Mouse (Mus musculus): ENCODE measurements around the gene Kcnma1.

The Kcnma1 gene

DNA sequence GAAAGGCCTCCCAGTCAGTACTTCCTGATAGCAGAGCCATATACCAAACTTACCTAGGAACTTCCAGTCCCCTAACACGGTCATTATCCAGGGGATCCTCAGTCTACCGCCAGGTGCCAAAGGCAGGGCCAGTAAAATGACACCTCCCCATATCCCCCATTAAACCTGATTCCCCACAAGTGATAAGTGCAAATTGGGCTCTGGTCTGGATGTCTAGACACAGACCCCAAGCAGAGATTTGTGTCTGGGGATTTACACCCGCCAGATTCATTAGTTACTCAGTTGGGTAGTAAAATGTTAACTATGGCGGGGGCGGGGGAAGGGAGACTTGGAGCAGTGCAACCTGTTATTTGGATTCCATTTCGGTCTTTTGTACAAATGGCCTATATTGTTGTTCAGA lies 562.6 kb downstream of the Kcnma1 start:
- in situ Hi-C loops (cut with MboI, MseI), result no loop called here

DNA sequence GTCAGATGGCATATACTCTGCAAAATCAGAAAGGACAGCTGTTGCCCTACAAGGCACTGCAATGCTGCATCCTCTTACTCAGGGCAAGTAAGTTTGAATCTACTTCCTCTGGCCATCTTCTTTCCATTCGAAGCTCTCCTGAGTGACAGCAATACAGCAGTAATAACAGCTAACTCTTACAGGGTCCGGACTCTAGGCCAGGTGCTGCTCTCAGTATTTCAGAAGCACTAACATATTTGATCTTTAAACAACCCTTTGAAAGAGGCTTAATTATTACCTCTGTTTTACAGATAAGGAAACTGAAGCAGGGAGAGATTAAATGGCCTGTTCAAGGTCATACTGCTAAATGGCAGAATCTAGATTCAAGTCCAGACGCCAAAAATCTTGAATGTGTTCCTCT lies 576.8 kb downstream of the Kcnma1 start:
- in situ Hi-C loops (cut with MboI, MseI), result loop anchor here (5.0 kb wide), 1 partner anchor 50 kb away; no protein-coding TSS in a partner anchor

DNA sequence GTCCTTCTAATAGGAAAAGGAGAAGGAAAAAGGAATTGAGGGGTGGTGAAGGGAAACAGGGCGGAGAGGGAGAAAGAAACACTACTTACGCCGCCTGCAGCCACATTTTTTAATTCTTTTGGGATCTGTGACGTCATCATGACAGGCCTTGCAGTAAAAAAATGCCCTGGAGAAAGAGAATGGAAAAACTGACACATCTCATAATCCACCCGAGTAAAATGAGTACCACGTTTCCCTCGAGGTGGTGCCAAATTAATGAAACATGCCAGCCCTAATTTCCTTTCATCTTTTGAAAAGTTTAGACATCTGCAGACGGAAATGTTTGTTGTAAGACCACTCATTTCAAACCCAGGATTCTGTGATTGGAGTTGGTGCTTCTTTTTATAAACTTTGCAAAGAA lies 578.4 kb downstream of the Kcnma1 start:
- in situ Hi-C loops (cut with MboI, MseI), result loop anchor here (5.0 kb wide), 1 partner anchor 49 kb away; no protein-coding TSS in a partner anchor

DNA sequence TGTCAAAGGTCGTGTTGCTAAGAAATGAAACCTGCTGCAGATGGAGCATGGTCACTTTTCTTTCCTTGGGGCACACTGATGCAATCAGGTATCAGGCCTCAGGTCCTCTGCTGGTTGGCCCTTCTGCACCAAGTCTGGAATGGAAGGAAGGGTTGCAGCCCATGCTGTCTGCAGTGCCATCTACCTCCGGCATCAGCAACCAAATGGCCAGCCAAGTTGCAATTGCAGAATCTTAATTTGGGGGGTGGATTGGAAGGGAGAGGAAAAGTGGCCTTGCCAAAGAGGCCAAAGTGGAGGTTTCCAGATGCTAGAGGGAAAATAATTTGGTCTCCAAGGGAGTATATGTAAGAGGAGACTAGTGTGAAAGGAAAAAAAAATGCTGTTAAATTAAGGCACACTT lies 584.3 kb downstream of the Kcnma1 start:
- in situ Hi-C loops (cut with MboI, MseI), result no loop called here

DNA sequence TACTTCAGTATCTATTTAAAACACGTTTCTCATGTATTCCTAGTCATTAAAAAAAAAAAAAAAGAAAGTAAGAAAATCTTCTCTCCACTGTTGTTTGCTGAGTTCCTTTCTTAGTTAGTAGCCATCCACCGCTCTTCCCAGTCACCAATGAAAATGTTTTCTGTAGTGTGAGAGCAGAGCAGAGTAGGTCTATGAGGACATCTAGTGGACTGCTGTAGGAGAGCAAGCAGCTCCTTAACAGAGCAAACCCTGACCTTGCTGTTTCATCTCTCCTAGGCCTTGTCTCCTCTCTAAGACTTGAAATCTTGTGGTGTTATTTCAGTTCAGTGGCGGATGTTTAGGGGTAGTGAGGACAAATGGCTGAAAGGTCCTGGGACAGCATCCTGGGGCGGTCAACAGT lies 585.2 kb downstream of the Kcnma1 start:
- in situ Hi-C loops (cut with MboI, MseI), result no loop called here

DNA sequence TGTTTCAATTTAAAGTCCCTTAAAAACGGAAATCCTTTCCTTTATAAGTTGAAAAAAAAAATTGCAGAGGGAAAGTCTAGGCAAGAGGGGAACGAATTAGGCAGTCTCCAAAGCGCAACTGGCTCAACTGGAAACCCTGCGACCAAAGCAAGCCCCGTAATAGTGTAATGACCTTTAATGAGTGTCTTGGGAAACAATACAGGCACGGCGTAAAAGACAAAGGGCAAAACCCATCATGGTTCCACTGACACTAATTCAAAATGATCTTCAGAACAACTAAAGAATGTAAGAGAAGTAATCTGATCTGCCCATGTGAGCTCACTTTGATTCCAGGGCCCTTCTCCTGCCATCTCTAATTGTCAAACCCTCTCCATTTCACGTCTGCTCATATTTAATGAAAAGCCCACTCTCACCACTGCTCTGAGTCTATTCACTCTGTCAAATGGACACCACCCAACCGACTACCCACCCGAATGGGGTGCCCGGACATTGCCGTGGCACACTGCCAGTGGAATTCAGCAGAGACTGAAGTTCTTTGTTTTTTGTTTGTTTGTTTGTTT lies 591.7 kb downstream of the Kcnma1 start:
- in situ Hi-C loops (cut with MboI, MseI), result no loop called here

DNA sequence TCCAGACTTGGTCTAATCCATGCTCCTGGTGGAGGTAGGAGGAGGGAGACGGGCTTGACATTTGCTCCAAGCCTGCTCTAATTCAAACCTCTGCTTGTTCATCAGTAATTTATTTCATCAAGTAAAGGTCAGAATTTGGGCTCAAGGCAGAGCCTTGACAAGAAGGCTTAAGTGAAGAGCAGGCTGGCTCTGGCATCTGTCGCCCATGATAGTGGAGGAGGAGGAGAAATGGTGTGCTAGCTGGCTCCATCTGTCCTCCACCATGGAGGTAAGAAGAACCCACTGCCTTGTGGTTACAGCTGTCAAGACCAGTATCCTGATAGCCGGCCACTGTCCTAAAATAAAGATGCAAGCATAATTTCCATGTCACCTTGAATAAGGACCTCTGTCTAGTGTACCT lies 595.3 kb downstream of the Kcnma1 start:
- in situ Hi-C loops (cut with MboI, MseI), result no loop called here

DNA sequence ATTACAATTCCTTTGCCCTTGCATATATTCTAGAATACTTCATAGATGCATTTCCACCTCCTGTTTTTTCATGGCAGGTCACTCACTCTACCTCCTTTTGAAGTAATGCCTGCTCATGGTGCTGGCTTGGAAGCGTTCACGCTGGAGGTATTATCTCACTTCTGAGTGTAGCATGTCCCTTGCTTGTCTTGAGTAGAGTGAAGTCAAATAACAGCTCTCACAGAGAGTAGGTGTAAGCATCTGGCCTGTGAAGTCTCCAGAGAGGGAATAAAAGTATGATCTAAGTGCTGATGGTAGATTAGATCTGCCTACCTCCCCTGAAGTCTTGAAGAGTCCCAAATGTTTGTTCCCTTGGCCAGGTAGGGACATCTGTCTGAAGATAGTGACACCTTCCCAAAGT lies 607.2 kb downstream of the Kcnma1 start:
- in situ Hi-C loops (cut with MboI, MseI), result no loop called here

DNA sequence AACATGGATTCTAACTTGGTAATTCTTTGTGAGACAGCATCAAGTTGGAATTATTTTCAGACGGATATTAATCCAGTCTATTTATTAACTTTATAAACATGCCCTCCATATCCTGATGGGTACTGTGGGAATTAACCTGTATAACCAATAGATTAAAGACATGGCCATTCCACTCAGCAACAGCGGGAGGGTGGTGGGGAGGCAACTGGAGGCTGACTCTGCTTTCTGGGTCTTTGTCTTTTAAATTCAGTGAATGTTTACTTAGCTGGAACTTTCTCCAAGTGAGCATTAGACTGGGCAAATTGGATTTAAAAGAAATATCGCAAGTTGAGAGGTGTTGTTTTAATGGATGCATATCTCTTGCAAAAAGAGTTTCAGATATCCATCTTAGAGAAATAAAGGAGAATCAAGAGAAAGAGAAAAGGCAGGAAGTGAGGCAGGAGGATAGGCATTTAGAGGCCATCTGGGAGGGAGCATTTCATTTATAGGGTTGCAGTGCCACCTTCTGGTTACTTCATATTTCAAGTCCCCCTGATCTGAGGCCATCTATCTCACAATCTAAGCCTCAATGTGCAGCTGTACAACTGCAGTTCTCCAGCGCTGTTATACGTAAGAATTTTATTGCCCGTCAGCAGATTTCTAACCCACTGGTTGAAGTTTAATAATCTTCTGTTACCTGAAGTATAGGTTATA lies 613.4 kb downstream of the Kcnma1 start:
- in situ Hi-C loops (cut with MboI, MseI), result no loop called here

DNA sequence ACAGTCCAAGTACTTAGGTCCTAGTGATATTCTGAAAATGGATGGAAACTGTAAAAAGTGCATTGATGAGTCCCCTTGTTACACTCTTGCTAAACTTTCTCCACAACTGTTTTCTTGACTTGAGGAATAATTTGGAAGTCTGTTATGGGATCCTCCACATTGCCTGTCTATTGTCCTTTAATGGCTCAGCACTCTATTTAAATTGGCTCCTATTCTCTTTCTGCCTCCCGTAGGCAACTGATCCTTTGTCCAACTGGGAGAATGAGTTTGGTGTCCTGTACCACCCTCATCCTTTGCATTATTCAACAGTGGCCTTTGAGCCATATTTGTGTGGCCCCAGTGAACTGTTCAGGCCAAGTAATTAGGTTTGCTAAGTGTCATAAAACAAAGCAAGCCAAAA lies 616.6 kb downstream of the Kcnma1 start:
- in situ Hi-C loops (cut with MboI, MseI), result no loop called here

DNA sequence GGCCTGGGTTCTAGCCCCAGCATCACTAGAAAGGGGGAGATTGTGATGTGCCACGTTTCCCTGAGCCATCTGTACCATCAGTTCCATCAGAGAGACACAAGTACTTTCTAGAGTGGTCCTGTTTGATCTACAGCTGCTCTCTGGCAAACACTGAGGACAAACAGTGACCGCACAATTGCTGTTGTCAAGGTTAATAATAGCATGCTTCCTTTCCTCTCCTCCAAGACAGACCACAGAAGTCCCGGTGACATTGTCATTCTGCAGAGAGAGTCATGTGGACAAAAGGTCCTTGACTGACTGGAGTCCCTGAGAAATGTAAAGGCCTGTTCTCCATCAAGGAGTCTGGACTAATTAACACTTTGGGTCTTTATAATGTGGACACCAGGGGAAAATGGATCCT lies 622.7 kb downstream of the Kcnma1 start:
- in situ Hi-C loops (cut with MboI, MseI), result no loop called here

DNA sequence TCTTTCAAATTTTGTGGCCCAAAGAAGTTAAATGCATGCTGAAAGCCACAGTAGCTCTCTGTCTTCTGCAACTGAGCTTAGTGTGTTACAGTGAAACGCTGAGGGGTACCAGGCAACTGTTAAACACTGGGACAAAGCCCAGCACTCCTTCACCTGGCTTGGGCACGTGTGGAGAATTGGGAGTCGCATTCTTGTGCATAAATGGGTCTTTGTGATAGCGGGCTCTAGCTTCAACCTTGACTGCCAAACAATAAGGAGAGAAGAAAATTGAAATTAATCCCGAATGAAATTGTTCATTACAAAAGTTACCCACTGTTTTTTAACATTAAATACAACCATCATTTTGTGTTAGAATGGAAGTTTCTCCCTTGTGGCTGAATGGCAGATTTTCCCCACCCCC lies 623.5 kb downstream of the Kcnma1 start:
- in situ Hi-C loops (cut with MboI, MseI), result no loop called here

DNA sequence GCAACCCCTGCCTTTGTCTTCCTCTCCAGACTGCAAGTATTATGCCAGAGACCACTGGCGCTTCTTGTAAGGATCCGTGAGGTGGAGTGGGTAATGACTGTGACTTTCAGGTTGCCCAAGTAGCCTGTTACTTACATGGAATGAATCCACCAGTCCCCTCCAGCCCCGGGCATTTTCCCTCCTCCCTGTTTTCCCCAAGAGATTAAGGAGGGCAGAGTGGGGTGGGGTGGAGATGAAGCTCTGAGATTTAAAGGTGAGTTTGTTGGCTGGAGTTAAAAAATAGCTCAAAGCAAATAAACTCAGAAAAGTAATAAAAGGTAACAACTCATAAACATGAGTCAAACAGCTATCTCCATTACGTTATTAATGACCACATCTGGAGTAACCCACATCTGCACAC lies 624.1 kb downstream of the Kcnma1 start:
- in situ Hi-C loops (cut with MboI, MseI), result no loop called here

DNA sequence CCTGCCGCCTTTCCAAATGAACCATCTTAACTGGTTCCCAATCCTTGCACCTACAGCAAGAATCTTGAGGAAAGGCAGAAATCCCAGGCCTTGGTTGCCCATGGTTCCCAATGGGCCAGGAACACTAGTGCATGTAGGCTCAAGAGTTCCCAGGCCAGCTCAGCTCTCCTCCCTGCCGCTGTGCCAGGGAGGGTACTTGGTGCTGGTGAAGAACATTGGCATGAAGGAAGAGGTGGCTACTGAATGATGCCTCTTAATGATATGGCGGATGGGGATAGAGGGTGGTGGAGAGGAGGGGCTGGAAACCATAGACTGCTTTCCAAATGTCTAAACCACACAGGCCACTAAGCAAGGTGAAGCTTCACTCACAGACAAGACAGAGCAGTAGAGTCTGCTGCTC lies 627.5 kb downstream of the Kcnma1 start:
- in situ Hi-C loops (cut with MboI, MseI), result loop anchor here (5.0 kb wide), 1 partner anchor 51 kb away; no protein-coding TSS in a partner anchor

DNA sequence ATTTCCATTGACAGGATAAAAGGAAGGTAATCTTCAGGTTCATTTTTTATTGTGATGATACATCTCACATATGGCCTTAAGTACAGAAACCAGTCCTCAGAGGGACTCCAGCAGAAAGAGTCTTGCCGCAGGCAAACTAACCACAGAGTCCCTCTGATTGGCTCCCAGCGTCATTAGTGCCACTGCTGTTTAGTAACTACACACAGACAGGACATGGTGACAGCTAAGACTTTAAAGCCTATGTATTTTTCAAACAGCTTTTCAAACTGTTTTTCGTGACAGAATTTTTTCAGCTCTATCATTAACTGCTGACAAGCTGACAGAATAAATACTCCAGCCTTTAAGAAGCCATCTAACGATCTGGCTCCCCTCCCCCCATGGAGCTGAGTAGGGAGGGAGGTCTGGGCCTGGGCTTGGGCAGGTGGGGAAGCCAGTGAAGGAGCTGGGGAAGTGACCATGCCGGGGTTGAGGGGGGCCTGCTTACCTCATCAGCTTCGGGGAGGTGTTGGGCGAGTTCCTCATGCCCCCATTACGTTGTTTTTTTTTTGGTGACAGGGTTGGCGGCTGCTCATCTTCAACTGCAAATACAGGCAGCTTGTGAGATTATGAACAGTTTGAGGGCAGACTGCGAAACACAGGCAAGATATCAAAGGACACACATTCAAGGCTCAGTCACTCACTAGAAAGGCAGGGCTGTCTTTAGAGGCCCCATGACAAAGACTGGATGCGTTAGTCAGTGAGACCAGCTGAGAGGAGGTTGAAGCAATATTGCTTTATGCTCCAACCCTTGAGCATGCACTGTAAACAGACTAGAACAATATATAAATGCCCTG lies 628.3 kb downstream of the Kcnma1 start:
- in situ Hi-C loops (cut with MboI, MseI), result loop anchor here (5.0 kb wide), 1 partner anchor 51 kb away; no protein-coding TSS in a partner anchor

DNA sequence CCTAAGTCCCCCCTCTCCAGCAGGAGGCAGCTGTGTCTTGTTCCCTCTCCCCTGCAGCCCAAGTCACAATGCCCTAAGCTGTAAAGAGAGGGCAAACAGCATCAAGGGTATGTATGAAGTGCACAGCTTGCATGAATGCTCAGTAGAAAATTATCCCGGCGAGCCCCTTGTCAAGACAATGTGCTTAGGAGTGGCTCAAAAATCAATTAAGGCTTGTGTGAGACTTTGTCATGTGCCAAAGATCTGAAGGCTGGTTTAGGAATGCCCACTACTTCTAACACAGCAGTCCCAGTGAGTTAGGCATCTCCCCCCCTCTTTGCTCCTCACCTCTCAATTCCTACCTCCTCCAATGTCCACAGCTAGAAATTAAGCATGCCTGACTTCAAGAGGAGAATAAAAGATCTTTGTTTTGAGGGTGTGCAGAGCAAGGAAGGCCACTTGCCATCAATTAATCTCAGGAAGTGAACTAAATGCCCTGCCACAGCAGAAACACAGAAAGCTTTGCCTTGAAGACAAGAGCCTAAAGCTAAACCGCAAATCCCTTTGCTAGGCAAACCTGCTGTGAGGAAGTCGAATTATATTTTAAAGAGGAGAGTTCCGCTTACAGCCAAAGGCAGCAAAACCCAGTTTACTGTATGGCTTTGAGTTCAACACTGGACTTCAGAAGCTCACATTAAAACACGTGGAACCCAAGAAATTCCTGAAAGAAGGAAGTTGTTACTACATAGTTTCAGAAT lies 635.8 kb downstream of the Kcnma1 start:
- in situ Hi-C loops (cut with MboI, MseI), result no loop called here

DNA sequence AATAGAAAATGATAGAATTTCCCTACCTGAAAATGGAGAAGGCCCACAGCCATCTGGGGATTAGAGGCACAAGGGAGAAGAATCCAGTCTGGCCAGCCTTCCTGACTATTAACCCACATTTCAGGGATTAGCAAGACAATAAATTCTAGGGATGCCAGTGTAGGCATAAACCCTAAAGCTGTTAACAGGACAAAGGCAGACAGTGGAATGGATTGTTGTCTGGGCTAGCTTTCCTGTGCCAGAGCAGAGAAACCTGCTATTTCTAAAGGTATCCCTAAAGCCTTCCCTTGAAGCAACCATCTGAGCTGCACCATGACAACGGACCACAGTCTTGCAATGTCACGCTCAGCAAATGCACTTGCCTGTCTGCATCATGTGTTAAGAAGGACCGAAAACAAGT lies 642.3 kb downstream of the Kcnma1 start:
- in situ Hi-C loops (cut with MboI, MseI), result no loop called here

DNA sequence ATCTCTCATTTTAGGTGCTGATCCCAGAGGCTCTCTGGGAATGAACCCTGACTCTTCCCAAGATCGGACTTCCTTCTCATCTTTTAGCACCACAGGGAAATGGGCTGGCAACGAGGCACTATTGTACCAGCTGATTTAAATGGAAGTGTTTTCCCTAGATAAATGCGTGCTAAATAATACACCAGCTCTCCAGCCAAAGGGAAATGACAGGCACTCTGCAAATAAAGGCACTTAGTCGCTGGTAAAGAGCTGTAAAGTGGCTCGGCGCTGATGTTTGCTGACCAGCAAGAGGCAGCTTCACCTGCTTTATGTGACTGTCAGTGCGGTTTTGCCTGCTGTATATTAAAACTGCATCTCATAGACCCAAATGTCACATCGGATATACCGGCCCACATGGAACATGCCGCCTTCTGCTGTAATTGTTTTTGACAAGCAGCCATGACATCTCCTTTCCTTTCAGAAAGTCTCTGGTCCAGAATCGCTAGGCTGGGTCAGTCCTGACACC lies 653.7 kb downstream of the Kcnma1 start:
- in situ Hi-C loops (cut with MboI, MseI), result no loop called here

DNA sequence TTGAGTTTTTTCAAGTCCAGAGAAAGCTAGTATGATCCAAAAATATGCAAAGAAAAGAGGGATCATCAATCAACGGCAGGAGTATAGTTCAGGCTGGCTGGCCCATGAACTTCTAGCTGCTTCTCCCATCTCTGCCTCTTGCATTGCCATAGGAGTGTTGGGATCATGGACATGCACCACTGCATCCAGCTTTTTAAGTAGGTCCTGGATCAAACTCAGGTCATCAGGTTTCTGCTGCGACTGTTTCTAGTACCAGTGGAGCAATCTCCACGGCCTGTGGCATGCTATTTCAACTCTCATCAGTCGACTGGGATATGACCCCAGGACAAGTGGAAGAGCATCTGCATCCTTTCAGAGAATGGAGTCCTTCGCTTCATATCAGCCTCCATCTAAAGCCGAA lies 655.5 kb downstream of the Kcnma1 start:
- in situ Hi-C loops (cut with MboI, MseI), result no loop called here

DNA sequence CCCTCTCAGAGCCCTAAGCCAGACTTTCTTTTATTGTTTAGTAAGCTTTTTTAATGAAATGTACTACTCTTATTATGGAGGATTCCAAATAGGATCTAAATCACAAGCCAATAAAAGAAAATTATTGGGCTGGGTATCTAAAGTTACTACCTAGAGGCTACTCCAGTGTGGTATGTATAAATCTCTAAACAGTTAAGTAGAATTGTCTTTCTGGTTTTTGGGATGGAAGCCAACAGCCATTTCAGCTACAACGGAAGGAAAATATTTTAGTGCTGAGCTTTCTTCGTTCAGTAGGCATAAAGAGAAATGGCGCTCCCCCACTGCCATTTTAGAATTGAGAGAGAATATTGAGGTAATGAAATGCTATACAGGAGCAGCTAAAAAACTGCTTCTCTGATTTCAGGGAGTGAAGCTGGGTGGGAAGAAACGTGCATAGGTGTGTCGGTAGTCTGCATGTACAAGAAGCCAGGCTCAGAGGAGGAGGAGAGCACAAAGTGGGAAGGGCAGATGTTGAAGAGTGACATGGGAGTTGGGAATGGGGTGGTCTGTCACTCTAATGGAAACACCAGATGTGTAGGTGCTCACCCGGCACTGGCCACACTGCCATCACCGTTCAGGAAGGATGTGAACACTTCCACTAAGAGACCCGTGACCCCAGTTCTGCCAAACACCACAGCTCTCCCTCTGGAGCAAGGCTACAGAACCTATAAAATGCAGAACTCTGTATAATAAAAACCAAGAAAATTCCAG lies 656.6 kb downstream of the Kcnma1 start:
- in situ Hi-C loops (cut with MboI, MseI), result no loop called here

DNA sequence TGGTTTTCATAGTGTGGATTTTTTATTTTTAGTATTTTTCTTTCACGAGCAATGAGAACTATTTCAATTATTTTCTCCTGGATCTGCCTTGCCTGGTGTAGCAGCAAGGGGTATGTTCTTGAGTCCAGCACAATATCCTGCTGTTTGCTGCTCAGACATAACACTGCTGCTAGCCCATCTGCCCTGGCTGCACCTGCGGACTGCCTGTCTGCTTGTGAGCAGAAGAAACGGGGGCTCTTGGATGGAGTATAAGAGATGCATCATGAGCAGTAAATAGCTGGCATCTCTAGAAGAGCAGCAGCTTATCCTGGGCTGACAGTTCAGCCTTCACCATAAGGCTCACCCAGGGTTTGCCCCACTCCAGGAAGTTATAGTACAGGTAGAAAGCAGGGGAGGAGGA lies 687.5 kb downstream of the Kcnma1 start:
- in situ Hi-C loops (cut with MboI, MseI), result no loop called here
